Mouse (Mus musculus): Measurements from ENCODE around the gene Morf4l1. TPM values are rescaled to one million over a fixed set of nuclear protein-coding genes. Genes with fewer than 3 reads are reported as not detected.

The Morf4l1 gene
- polyA plus RNA-seq, 2 experiments = 96.7 to 128 TPM

DNA sequence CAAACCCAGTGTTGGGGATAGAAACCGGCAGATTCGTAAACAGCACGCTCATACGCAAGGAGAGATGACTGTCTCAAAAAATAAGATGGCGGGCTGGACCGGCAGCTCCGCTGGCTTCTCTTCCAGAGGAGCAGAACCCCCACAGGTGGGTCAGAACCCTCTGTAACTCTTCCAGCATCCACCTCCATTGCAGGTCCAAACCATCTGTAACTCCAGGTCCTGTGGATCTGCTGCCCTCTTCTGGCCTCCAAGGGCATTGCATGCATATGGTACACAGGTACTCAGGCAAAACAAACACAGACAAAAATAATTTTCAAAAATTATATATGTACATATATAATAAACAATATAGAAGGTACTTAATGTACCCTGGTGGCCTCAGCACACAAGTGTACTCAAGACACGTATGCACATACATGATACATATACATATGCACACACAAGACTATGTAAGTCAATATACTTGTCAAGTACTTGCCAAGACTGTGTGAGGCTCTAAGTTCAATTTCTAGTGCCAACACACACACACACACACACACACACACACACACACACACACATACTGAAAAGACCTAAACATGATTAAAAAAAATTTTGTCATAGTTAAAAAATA is 37.6 kb downstream of the Morf4l1 start:
- ATAC-seq (ENCODE audit: insufficient read depth) (0 out of 2 replicates have a peak, but pooled peaks have one; percentile 26), DNase-seq (ENCODE audit: low read depth in 3 of 3, low spot score in 3 of 3) (peak in 1 of 3 experiments; percentile 24)
- no peak overlapping the region for H3K4me3 ChIP-seq (ENCODE audit: insufficient read depth in 1 of 2, low read depth in 2 of 2, low read length in 2 of 2)
- H3K36me3 ChIP-seq (replicated peaks; ENCODE audit: control insufficient read depth, insufficient read depth, low read depth) = no peaks in the 10 kb centered on the region
- H3K27me3 ChIP-seq (ENCODE audit: control insufficient read depth, insufficient read depth, low read length) = no peaks in the 10 kb centered on the region
- no peak overlapping the region for H3K4me2 ChIP-seq (ENCODE audit: low read depth)
- 56% methylated on average over 8 of the region's 8 CpGs for WGBS (ENCODE audit: insufficient replicate concordance)
- H3K27ac ChIP-seq = no peak overlapping the region
- peak; percentile 91 for TF ChIP-seq CTCF (IDR thresholded peaks at IDR 0.05; ENCODE audit: low read depth)
- TF ChIP-seq EP300 (IDR thresholded peaks at IDR 0.05; ENCODE audit: low read depth) = no peak
- H3K9me3 ChIP-seq (ENCODE audit: control insufficient read depth, low read length) = no peaks in the 10 kb centered on the region
- no peak overlapping the region for H3K9ac ChIP-seq (replicated peaks)
- H3K4me1 ChIP-seq (replicated peaks; ENCODE audit: control insufficient read depth in 2 of 2, insufficient read depth in 2 of 2, low read length in 1 of 2) = no peaks in the 10 kb centered on the region

- H3K36me3 ChIP-seq (replicated peaks; ENCODE audit: control insufficient read depth, insufficient read depth, low read depth) = no peaks in the 10 kb centered on the region
- H3K27me3 ChIP-seq (ENCODE audit: control insufficient read depth, insufficient read depth, low read length) = no peaks in the 10 kb centered on the region
- H3K27ac ChIP-seq = no peak overlapping the region
- DNase-seq (ENCODE audit: low read depth in 3 of 3, low spot score in 3 of 3) (no peak), ATAC-seq (ENCODE audit: insufficient read depth) (no peak)
- H3K9me3 ChIP-seq (ENCODE audit: control insufficient read depth, low read length) = no peaks in the 10 kb centered on the region
- H3K9ac ChIP-seq (replicated peaks) = no peak overlapping the region
- H3K4me1 ChIP-seq (replicated peaks; ENCODE audit: control insufficient read depth in 2 of 2, insufficient read depth in 2 of 2, low read length in 1 of 2) = no peaks in the 10 kb centered on the region
- no peak overlapping the region for H3K4me3 ChIP-seq (ENCODE audit: insufficient read depth in 1 of 2, low read depth in 2 of 2, low read length in 2 of 2)
- WGBS (ENCODE audit: insufficient replicate concordance) = 61% methylated on average over 5 of the region's 5 CpGs
- TF ChIP-seq CTCF (IDR thresholded peaks at IDR 0.05; ENCODE audit: low read depth) (no peak), EP300 (IDR thresholded peaks at IDR 0.05; ENCODE audit: low read depth) (no peak)
- no peak overlapping the region for H3K4me2 ChIP-seq (ENCODE audit: low read depth)
Observed at GRCm38 (mm10) chr9:90076131-90076530, 38.4 kb downstream of the Morf4l1 start.

DNA sequence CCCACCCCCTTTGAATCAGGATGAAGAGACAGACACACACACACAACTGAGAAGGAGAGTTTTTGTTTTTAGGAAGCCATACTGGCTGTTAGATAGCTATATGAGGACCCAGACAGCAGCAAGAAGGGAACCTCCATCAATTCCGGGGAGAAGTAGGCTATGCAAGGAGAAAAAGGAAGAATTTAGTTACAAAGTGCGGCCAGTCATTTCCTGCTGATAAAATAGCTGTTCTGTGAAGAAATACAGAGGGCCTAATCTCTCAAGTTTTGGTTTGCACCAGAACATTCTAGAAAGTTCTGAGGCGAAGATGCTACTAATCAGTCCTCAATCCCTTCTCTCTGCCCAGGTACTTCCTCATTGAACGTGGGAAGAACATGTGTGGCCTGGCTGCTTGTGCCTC is 39.2 kb downstream of the Morf4l1 start:
- no peak overlapping the region for H3K4me2 ChIP-seq (ENCODE audit: low read depth)
- DNase-seq (ENCODE audit: low read depth in 3 of 3, low spot score in 3 of 3) (no peak), ATAC-seq (ENCODE audit: insufficient read depth) (no peak)
- H3K36me3 ChIP-seq (replicated peaks; ENCODE audit: control insufficient read depth, insufficient read depth, low read depth) = no peaks in the 10 kb centered on the region
- no peak overlapping the region for H3K9ac ChIP-seq (replicated peaks)
- H3K4me1 ChIP-seq (replicated peaks; ENCODE audit: control insufficient read depth in 2 of 2, insufficient read depth in 2 of 2, low read length in 1 of 2) = no peaks in the 10 kb centered on the region
- H3K27me3 ChIP-seq (ENCODE audit: control insufficient read depth, insufficient read depth, low read length) = no peaks in the 10 kb centered on the region
- TF ChIP-seq CTCF (IDR thresholded peaks at IDR 0.05; ENCODE audit: low read depth) (no peak), EP300 (IDR thresholded peaks at IDR 0.05; ENCODE audit: low read depth) (no peak)
- H3K9me3 ChIP-seq (ENCODE audit: control insufficient read depth, low read length) = no peaks in the 10 kb centered on the region
- no peak overlapping the region for H3K27ac ChIP-seq
- 17% methylated on average over 4 of the region's 4 CpGs for WGBS (ENCODE audit: insufficient replicate concordance)
- no peak overlapping the region for H3K4me3 ChIP-seq (ENCODE audit: insufficient read depth in 1 of 2, low read depth in 2 of 2, low read length in 2 of 2)

DNA sequence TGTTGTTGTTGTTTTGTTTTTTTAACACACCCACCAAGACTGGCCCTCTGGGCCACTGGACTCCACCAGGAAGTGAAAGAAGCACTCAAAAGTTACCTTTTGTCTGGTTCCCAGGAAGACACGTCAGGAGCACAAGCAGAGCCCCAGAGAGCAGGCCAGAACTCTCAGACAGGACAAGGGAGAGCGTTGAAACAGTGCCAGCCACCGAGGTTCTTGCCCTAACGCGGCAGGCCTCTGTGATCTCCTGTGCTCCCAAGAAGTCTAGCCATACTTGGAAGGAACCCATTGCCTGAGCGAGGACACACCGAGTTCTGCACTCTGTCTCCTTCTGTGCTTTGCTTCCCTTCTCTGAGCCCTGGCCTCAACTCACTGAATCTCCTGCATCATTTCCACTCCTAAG is 44.4 kb downstream of the Morf4l1 start:
- Histone ChIP-seq H3K27me3 (ENCODE audit: control insufficient read depth, insufficient read depth, low read length) (no peaks in the 10 kb centered on the region), H3K4me3 (ENCODE audit: insufficient read depth in 1 of 2, low read depth in 2 of 2, low read length in 2 of 2) (no peak overlapping the region), H3K4me1 (replicated peaks; ENCODE audit: control insufficient read depth in 2 of 2, insufficient read depth in 2 of 2, low read length in 1 of 2) (no peaks in the 10 kb centered on the region), H3K9ac (replicated peaks) (no peak overlapping the region), H3K4me2 (ENCODE audit: low read depth) (no peak overlapping the region), H3K27ac (no peak overlapping the region), H3K9me3 (ENCODE audit: control insufficient read depth, low read length) (no peaks in the 10 kb centered on the region), H3K36me3 (replicated peaks; ENCODE audit: control insufficient read depth, insufficient read depth, low read depth) (no peaks in the 10 kb centered on the region)
- WGBS (ENCODE audit: insufficient replicate concordance) = 59% methylated on average over 7 of the region's 7 CpGs
- DNase-seq (ENCODE audit: low read depth in 3 of 3, low spot score in 3 of 3) = no peak
- no peak for ATAC-seq (ENCODE audit: insufficient read depth)
- TF ChIP-seq CTCF (IDR thresholded peaks at IDR 0.05; ENCODE audit: low read depth) (no peak), EP300 (IDR thresholded peaks at IDR 0.05; ENCODE audit: low read depth) (no peak)

DNA sequence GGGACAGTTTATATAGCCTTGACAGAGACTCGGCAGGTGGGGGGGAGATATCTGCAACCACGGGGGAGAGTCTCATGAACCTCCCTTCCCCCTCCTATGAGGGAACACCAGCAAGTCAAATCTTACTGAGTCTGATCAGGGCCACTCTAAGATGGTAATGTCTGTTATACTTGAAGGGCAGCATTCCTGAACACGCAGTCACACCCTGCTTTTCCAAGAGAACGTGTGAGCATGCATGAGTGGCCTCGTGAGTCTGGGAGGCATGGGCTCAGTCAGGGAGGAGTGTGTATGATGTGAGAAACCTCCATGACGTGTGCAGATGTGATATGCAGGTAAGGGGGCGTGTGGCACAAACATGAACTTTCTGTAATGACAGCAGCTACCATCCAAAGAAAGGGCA is 45.1 kb downstream of the Morf4l1 start:
- 51% methylated on average over 7 of the region's 7 CpGs for WGBS (ENCODE audit: insufficient replicate concordance)
- Histone ChIP-seq H3K9me3 (ENCODE audit: control insufficient read depth, low read length) (no peaks in the 10 kb centered on the region), H3K9ac (replicated peaks) (no peak overlapping the region), H3K4me3 (ENCODE audit: insufficient read depth in 1 of 2, low read depth in 2 of 2, low read length in 2 of 2) (no peak overlapping the region), H3K27ac (no peak overlapping the region), H3K36me3 (replicated peaks; ENCODE audit: control insufficient read depth, insufficient read depth, low read depth) (no peaks in the 10 kb centered on the region), H3K4me2 (ENCODE audit: low read depth) (no peak overlapping the region), H3K27me3 (ENCODE audit: control insufficient read depth, insufficient read depth, low read length) (no peaks in the 10 kb centered on the region), H3K4me1 (replicated peaks; ENCODE audit: control insufficient read depth in 2 of 2, insufficient read depth in 2 of 2, low read length in 1 of 2) (no peaks in the 10 kb centered on the region)
- ATAC-seq (ENCODE audit: insufficient read depth) = no peak
- DNase-seq (ENCODE audit: low read depth in 3 of 3, low spot score in 3 of 3) = no peak
- TF ChIP-seq EP300 (IDR thresholded peaks at IDR 0.05; ENCODE audit: low read depth) = no peak
- TF ChIP-seq CTCF (IDR thresholded peaks at IDR 0.05; ENCODE audit: low read depth) = no peak

Data from liver, embryonic 14.5 days (tissue).